Mouse (Mus musculus) c-Kit-positive CD71-positive TER-119-negative erythroid progenitor cells, embryonic 14.5 days (primary cell): ENCODE results near the gene Sec22a.
A peak's percentile ranks its signal among the peaks of the same experiment; 100 is the strongest.

ENCODE experiments used
- DNase-seq: peaks from one replicate; pipeline ENCODE4 v3.0.0-alpha.2; 2013; ENCODE audit warnings: low read depth

Sec22a gene

DNA sequence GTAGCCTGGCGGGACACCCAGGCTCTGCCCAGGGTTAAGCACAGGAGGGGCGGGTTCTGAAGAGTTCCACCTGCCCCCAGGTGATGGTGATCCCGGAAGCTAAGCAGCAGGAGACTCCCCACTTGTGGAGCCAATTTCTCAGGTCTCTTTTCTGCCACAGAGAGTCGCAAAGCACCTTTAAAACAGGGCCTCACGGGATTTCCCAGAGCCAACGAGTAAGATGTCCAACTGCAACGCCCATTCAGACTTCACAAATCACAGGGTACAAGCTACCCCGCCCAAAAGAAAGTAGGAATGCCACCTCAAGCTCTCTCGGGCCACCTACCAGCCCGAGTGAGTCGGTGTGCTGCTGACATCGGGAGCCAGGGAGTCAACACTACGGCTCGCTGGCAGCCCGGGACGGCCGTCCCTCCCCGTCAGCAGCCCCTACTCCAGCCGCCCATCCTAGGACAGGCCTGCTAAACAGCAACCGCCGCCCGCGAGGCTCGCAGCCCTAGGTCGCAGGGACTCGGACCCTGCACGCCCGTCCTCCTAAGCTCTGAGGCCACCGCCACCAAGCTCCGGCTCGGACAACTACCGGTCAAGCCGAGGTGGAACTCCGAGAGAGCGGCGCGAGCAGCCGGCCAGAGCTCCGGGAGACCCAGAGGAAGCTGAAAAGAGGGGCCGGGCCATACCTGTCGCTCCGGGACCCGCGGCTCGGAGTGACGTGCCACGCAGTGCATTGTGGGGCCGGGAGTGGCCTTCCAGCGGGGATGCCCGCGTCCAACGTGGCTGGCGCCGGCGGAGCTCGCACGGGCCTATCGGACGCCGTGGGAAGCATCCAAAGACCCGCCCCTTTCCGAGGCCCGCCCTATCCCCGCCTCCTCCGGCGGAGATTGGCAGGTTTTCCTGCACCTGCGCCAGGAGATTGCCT, at the start of gene Sec22a:
TSS of gene Sec22a (minus strand) at position 769 of the 913 bp plus-strand sequence.
- DNase-seq = peak; percentile 90

DNA sequence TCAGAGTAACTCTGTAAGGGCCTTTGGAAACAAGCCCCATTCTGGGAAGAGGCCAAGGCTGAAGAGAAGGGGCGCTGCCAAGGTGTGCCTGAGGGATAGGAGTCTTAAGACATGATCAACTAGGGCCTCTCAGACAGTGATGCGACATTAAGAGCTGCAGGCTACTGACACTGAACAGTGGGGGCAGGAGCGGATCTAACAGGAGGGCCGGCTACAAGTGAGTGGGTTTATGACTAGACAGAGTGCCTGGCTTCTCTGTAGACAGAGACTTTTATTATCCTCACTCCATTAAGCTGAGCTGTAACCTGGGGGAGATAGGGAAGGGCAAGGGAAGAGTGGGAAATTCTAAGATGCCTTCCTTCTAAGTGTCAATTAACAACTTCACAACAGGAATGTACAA, 43.0 kb upstream of the Sec22a start:
- DNase-seq = no peak

- DNase-seq = no peak
Observed at GRCm38 (mm10) chr16:35406166-35406565, 42.4 kb upstream of the Sec22a start.

DNA sequence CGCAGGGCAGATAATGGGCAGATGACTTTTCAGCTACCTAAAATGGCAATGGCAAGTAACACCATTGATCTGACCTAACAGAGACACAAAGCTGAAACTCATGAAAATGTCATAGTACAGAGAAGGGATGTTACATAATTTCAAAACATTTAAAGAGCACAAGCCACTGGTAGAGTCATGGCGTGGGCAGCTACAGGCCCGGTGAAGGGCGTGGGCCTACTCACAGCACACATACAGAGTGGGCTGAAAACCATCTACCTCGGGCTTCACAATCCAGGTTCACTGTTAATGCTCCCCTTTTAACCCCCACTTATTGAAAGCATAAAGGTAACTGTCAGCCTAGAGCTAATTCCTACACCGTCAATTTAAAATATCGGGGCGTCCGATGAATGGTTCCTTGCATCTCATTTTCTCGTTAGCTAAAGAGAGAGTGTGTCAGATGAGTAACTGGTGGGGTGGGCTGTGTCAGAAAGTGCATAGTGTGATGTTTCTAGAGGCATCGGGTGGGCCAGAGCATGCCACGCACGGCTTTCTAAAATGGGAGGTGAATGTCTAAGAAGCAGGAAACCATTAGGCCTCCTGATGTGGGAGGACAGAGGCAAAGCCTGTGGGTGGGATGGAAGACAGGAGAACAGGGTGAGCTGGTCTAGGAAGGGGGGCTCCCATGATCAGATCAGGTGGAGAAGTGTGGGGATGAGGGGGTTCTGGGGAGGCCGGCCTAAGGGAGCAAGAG, 41.8 kb upstream of the Sec22a start:
- no peak for DNase-seq

DNA sequence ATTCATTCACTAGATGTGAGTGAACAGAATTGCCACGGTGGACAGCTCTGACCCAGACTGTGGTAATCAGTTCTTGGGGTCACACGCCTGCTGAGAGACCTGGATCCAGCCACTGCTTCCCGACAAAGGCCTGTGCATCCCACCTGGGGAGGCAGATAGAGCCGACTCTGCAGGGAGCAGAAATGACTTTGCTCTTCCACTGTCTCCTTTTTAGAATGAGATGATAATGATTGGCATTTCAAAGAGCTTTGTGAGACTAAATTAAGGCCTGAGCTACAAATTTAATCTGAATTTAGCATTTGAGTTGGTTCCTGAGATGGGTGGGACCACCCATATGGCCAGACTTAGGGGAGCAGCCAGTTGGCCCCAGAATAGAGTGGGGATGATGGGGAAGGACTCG, 41.1 kb upstream of the Sec22a start:
- no peak for DNase-seq

DNA sequence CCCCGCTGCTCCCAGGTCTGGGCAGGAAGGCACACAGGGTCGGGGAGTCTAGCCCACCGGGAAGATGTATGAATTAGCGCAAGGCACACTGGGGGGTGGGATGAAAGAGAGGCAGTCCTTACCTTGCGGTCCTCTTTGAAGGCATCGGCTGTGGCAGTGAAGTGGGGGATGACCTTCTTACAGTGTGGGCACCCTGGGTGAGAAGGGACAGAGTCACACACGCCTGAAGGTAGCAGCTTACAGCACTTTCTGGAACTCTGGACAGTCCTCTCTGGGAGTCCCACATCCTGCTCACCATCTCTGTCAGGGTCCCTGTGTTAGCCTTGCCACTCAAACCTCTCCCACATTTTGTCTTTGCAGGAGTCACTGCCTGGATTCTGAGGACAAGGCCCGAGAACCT, 40.2 kb upstream of the Sec22a start:
- DNase-seq = no peak

DNA sequence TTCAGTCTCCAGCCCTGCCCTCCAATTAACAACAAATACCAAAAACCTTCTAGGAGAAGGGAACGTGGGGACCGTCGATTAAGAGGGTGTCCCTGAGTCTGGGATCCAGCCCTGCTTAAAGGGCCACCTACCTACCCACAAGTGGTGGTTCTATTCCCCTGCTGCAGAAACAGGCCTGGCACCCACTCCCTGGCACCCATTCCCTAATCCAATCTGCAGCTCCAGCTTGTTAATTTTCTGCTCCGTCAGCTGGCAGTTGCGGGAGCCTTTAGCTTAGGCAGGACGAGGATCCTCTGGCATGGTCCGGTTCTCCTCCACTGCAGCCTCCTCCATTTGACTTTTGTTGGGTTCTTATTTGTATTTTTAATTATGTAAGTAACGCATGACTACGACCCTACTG, 39.6 kb upstream of the Sec22a start:
- no peak for DNase-seq

DNA sequence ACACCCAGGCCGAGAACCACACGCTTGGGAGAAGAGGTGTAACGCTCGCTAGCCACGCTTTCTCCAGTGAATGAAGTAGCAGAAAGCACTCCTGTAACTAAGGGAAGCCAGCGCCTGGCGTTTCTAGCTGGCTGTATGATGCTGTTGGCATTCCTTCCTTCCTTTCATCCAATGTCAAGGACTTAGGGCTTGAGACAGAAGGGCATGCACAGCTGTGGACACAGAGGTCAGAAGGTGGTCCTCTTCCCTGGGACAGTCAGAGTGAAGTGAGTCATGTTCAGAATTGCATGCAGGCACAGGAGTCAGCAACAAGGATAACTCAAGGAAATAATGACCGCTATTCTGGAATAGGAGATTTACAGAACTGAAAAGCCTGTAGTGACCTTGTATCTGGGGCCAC, 29.1 kb upstream of the Sec22a start:
- no peak for DNase-seq

- DNase-seq = no peak
Observed at GRCm38 (mm10) chr16:35385654-35386053, 21.9 kb upstream of the Sec22a start.

DNA sequence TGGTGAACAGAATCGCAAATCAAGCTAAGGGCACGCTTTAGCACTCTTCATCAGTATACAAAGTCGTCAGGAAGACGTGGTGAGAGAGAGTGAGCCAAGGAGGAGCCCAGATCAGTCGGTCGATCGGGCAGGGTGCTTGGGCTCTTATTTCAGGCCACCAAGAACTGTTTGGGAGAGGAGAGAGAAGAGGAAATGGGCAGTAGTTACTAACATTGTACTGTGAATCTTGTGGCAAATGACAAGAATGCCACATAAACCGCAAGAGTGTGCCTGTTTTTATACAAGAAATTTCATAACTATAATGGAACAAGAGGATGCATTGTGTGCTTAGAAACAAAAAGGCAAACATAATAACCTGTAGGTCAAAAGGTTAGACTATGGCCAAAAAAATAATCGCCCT, 16.3 kb upstream of the Sec22a start:
- no peak for DNase-seq

GRCm38 (mm10) chr16:35379344-35379743, 15.6 kb upstream of the Sec22a start:
- DNase-seq = no peak

DNA sequence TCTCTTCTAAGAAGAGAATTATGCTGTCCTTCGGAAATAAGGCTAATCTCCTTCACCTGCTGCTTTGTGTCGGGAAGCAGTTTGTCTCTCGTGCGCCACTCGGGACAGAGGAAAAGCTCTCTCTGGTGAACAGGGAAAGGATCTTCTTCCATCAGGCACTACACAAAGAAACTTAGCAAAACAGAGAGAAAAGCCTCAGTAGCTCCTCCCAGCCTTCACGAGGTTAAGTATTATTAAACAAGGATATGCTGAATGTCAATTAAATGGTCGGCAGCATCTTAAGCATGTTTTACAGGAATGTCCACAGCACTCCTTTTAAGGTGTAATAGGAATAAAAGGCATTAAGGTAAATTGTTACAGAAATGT, 328 bp upstream of the Sec22a start:
- DNase-seq = no peak

- DNase-seq = no peak
Observed at GRCm38 (mm10) chr16:35362221-35362620, 1.5 kb downstream of the Sec22a start.

DNA sequence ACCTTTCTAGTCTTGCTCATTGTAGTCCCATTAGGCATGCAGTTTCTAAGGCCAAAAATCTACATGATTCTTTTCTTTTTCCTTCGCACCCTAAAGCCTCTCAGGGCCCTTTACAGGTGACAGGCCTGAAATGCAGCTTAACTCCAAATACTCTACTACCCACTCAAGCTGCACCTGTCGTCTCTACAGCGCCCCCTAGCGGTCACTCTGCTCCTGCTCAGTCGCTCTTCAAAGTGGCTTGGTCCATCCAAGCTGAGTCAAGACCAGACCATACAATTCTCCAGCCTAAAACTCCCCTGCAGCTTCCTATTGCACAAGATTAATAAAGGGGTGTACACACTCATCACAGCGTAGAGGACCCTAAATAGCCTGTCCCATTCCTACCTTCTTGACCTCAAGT, 3.1 kb downstream of the Sec22a start:
- DNase-seq = peak; percentile 55

- DNase-seq = no peak
Observed at GRCm38 (mm10) chr16:35357449-35357848, 6.3 kb downstream of the Sec22a start.

DNA sequence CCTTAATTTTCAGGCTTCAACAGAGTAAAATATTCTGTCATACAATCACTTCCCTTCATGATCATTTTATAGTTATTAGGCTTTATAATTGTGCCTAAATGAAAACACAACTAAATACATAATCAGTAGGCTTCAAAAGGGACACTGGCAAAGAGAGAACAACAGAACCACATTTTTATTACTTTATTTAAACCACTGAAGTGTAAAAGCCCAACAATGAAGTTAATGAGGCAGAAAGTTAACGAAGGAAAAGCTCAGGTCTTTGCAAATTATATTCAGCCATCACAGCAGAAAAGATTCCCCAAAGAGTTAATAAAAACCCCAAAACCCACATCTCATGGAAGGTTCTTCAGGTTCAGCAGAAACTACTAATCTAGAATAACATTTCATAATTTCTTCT, 33.3 kb downstream of the Sec22a start:
- DNase-seq = no peak

DNA sequence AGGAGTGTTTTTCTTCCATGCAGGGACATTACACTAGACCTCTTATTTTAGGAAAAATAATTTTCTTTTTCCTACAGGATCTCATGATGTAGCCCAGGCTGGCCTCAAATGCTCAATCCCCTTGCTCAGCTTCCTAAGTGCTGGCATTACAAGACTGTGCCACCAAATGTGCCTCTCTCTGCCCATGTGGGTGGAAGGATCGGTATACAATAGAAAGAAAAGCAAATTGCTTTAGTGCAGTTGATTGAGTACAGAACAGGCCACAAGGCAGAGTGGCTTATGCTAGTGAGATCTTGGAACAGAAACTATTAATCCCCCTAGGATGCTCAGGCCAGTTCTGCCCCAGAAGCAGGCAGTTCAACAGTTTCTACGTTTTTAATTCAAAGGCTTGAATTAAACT, 43.9 kb downstream of the Sec22a start:
- no peak for DNase-seq

DNA sequence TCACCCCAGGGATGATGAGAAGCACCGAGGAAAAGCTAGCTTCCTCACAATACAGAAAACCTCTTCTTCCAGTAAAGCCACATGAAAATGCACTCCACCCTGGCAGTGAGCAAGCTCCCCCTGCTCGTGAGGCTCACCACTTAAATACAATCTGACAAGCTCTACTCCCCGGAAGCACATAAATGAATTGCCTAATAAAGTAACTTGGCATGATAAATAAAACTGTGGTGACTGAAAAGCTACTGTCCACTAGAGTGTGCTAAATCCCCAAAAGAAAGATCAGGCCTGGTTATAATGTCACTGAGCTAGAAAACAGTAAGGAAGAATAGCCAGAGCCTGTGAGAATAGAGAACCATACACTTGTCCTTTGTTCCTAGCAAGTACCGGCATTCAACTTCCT, 44.4 kb downstream of the Sec22a start:
- peak; percentile 16 for DNase-seq

GRCm38 (mm10) chr16:35318397-35318796, 45.3 kb downstream of the Sec22a start:
- no peak for DNase-seq

- no peak for DNase-seq
Observed at GRCm38 (mm10) chr16:35317460-35317859, 46.3 kb downstream of the Sec22a start.

GRCm38 (mm10) chr16:35316856-35317264, 46.9 kb downstream of the Sec22a start:
- DNase-seq = no peak

- no peak for DNase-seq
Observed at GRCm38 (mm10) chr16:35315496-35315895, 48.2 kb downstream of the Sec22a start.

DNA sequence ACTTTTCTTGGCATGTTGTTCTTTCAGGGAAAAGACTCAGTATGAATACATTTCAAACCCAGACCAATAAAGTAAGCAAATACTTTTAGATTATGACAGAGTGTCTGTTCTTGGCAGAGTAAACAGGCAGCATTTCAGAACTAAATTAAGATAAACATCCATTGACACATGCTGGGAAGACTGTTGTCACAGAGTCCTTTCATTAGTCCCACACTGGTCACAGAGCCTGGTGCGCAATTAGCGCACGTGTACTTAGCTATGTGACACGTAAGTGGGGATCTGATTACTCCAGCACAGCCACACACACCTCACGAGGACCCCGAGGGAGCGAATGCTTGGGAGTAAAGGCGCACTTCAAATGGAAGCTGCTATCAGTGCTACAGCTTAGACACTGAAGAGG, 52.1 kb downstream of the Sec22a start:
- no peak for DNase-seq
